Mouse (Mus musculus): ENCODE results near the gene Ocln.
A peak's percentile ranks its signal among the peaks of the same experiment; 100 is the strongest.
"Not testable (repeated sequence)": the region's sequence is repeated elsewhere in the genome, so short reads cannot be mapped to it uniquely, and the experiment has no call there.

Gene Ocln

DNA sequence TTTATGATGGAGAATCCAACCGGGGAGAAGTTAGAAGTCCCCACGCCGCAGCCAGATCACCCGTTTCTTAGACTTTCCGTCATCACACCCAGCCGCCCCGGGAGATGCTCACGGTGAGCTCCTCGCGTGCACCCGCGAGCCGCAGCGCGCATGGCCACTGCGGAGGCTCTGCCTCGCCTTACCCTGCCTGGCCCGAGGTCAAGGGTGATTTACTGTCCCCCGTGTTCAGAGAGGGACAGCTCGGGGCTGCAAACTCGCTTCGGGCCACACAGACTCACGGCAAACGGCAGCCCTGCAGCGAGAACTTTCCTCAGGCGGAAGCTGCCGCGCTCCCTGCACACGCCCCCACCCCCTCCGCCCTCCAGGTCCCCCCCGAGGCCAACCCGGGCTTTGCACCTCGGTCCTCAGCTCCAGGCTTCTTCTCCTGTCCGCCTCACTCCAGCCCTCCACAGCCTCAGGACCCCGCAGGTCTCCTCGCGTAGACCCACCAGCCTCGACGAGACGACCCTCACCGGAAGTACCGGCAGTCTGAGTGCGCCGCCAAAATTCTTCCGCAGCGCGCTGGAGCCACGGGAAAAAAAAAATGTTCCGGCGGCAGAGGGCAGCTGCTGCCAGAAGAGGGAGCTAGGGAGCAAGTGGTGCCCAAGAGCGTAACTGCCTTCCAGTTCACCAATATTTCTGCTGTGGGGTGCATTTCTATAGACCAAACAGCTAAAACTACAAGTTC, 60.3 kb downstream of the Ocln start, which contains the start of gene Gtf2h2:
Gtf2h2 (minus strand) TSS at position 519 of the 727 bp plus-strand sequence.
- peak; percentile 85 for DNase-seq (ENCODE audit: low read depth, low spot score)

DNA sequence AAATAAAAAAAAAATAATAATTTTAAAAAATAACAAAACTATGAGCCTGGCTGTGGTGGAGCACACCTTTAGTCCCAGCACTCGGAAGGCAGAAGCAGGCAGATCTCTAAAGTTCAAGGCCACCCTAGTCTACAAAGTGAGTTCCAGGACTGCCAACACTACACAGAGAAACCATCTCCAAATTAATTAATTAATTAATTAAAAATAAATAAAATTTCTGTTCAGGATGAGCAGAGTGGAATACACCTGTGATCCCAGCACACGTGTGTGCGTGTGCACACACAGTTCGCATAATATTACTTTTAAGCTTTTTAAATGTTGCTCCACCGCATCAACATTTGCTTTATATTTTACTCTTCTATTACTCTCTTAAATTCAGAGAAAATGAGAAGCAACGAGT, 60.9 kb downstream of the Ocln start:
- no peak for DNase-seq (ENCODE audit: low read depth, low spot score)

DNA sequence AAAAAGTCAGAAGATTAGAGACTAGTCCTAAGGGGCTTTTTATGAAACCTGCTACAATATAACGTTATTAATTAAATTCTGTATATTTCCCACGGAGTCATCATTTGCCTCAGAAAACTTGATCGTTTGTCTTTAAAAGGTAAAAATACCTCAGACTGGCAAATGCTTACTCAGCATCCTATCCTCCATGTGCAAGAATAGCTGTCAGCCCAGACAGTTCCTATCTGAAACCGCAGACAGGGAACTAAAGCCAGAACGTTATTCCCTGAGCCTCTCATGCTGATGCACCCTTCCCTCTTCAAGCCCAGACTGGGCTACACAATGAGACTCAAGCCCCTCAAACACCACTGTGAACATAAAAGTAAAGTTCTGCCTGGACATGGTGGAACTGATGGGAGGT, 62.1 kb downstream of the Ocln start:
- no peak for DNase-seq (ENCODE audit: low read depth, low spot score)

DNA sequence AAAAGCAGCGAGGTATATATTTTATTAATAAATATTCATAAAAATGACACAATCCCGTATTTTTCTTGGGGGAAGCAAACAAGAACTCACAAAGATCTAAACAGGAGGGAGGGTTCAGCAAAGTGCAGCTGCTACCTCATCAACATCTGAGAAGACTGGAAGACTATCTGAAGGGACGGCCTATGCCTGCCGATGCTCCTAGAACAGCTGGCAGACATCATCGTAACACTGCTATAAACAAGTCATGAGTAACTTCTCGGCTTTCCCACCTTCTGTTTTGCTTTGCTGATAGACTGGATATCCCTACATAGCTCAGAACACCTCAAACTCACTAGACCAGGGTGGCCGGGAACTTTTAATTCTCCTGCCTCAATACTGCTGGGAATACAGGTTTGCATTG, 68.9 kb downstream of the Ocln start:
- no peak for DNase-seq (ENCODE audit: low read depth, low spot score)

DNA sequence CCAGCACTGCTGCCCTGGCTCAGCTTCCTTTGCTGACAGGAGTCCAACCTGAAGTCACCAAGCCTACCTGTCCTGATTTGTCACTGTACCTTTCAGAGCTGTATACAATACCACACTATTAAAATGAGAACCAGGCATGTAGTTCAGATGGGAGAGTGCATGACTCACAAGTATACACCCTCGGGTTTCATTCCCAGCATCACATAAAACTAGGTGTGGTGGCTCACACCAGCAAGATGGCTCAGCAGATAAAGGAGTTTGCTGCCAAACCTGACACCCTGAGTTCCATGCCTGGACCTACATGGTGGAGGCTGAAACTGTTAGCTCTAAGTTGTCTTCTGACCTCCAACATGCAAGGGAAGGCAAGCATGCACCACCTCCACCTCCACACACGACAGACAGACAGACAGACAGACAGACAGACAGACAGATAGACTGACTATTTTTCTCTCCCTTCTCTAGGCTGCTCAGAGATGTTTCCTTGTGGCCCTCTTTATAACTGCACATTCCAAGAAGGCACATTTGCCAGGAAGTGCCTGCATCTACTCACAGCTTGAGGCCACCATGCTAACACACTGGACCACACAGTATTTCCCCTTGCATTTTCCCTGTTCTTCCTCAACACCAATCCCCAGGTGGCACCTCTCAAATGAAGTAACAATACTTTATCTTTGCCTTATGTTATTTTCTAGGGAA, 88.8 kb downstream of the Ocln start:
- DNase-seq (ENCODE audit: low read depth, low spot score), result no peak

DNA sequence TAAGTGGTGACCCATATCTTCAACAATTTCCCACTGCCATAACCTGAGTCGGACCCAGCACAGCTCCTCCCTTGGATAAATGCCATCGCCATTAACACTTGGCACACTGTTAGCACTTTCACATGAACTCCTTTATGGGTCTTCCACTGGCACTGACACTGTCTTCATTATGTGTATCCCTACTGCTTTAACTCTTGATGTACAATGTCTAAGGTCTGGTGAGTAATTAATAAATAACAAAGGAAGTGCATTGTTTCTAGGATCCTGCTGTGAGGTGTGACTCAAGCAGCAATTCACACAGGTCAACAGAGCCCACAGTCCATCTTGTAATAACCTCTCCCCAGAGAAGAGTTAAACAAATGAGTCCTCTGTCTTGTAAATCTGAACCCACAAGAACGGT, 91.2 kb downstream of the Ocln start:
- DNase-seq (ENCODE audit: low read depth, low spot score), result peak; percentile 21

DNA sequence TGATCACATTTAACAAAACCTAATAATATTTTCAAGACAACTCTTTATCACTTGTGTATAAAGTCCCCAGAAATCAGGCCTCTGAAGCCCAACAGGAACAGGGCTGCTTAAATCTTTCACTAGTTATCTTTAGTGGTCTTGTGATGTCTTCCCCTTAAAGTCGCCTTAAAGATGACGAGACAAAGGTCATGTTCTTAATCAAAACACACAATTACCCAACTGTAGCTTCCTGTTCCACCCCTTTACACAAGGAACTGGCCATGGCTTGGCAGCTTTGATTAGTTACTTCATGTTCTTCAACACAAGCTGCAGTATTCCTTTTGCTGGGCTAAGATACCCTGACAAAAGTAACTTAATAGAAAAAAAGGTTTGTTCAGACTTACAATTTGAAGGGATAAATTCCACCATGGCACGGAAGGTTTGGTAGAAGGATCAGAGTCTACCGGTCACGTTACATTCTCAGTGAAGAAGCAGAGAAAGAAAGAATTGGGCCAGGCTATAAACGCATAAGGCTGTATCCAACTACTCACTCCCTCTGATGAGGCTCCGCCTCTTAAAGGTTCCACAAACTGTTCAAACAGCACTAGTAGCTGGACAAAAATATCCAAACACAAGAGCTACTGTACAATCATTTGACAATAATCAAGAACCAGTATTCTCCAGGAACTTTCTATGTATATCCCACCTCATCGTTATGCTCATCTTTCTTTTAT, 99.9 kb downstream of the Ocln start, which contains the start of gene Naip1:
Naip1 (minus strand) TSS at position 455 of the 713 bp plus-strand sequence.
- not testable (repeated sequence) for DNase-seq (ENCODE audit: low read depth, low spot score)

DNA sequence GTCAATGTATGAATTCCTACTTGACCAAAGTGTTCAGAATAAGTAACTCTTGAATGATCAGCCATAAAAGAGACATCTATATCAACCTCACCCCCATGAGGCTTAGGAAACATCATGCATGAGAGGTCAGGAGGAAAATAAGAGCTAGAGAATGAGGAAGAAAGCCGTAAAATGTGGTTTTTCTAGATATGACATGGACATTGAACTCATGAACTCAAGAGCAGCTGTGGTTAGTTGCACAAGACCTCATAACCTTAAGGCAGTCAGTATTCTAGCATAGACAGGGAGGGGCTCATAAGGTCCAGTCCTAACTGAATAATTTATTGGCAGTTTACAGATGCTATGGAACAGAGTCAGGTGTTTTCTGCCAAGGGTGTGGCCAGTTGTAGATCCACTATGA, 103.0 kb downstream of the Ocln start:
- no peak for DNase-seq (ENCODE audit: low read depth, low spot score)

Data from ES-CJ7 (cell line).